18 mouse cellular contexts compared by ENCODE assay signal in genomic region chr16:71780945-71781344, GRCm38 (mm10).
"Had no signal": no experiment of that assay in that cellular context is flagged by ENCODE, and none has a peak within 500 bp of the region (broad histone marks: within the 10 kb centered on the region; RNA-seq: fewer than 3 reads in every experiment).

No protein-coding gene starts in this region.

- H3K4me1 ChIP-seq: liver, embryonic 13.5 days; liver, embryonic 15.5 days; lung, embryonic 15.5 days; megakaryocyte, embryonic 14.5 days; neural tube, embryonic 12.5 days; stomach, embryonic 15.5 days had no signal

- ATAC-seq: liver, postnatal 0 days; lung, postnatal 0 days had no signal

- H3K4me3 ChIP-seq: liver, embryonic 13.5 days; liver, embryonic 15.5 days; lung, embryonic 15.5 days; megakaryocyte, embryonic 14.5 days; neural tube, embryonic 12.5 days; stomach, embryonic 15.5 days had no signal

- H3K27me3 ChIP-seq: liver, embryonic 13.5 days; liver, embryonic 15.5 days; lung, embryonic 15.5 days; megakaryocyte, embryonic 14.5 days; neural tube, embryonic 12.5 days; stomach, embryonic 15.5 days had no signal

- H3K27ac ChIP-seq: liver, embryonic 13.5 days; liver, embryonic 15.5 days; lung, embryonic 15.5 days; macrophage; neural tube, embryonic 12.5 days; stomach, embryonic 15.5 days; stomach, postnatal 0 days had no signal

- H3K9me3 ChIP-seq: liver, embryonic 13.5 days; liver, embryonic 15.5 days; lung, embryonic 15.5 days; megakaryocyte, embryonic 14.5 days; neural tube, embryonic 12.5 days; stomach, embryonic 15.5 days had no signal

- H3K4me2 ChIP-seq: liver, embryonic 11.5 days; liver, embryonic 13.5 days; liver, embryonic 15.5 days; lung, embryonic 15.5 days; neural tube, embryonic 12.5 days; stomach, embryonic 15.5 days had no signal

- DNase-seq: liver, embryonic 13.5 days; liver, postnatal 0 days; lung, adult 2 months; lung, postnatal 14 days; lung, postnatal 36 days; right cerebral cortex, postnatal 14 days; thymus, adult 2 months; thymus, postnatal 25 days; thymus, postnatal 4 days had no signal

- H3K36me3 ChIP-seq: liver, embryonic 13.5 days; liver, embryonic 15.5 days; lung, embryonic 15.5 days; neural tube, embryonic 12.5 days; stomach, embryonic 15.5 days had no signal

- H3K9ac ChIP-seq: liver, embryonic 13.5 days; liver, embryonic 15.5 days; liver, postnatal 0 days; lung, embryonic 15.5 days; neural tube, embryonic 12.5 days; stomach, embryonic 15.5 days had no signal
